In the genomic region with DNA sequence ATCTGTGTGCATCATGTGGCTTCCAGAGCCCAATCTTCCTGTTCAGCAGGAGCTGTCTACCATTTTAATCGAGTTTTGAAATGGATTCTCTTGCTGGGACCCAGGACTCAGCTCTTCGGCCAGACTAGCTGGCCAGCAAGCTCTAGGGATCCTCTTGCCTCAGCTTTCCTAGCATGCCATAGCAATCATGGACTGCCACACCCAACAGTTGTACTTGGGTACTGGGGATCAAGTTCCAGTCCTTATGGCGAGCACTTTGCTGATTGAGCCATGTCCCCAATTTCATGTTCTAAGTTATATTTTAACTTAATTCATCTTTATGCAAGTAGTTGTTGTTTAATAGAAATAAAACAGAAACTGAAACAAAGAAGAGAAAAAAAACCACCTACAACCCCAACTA, we compare ENCODE assay signal across 18 mouse cellular contexts.
A peak's percentile ranks its signal among the peaks of the same experiment; 100 is the strongest.
DNase-seq lines count a peak whose midpoint lies in the region; TF ChIP-seq lines count a peak whose summit lies in the region.
"Had no signal": no experiment of that assay in that cellular context is flagged by ENCODE, and none has a peak within 500 bp of the region (broad histone marks: within the 10 kb centered on the region; RNA-seq: fewer than 3 reads in every experiment).

No protein-coding gene starts in this region.

- peaks cover 2% of the 10 kb centered on the region; the same call in 1 of the 2 replicates for H3K4me1 ChIP-seq in liver, adult 2 months (ENCODE audit: control insufficient read depth, insufficient read depth, low read length)
- H3K4me1 ChIP-seq: embryonic facial prominence, embryonic 12.5 days; forebrain, embryonic 13.5 days; forebrain, embryonic 15.5 days had no signal

- peak; percentile 27 for DNase-seq in liver, adult 2 months (ENCODE audit: extremely low read depth, low read depth, low spot score)
- DNase-seq in liver: no peak
- no peak for DNase-seq in testis, postnatal 14 days (ENCODE audit: low spot score)
- no peak for DNase-seq in left cerebral cortex, adult 9 months (ENCODE audit: low spot score in 2 of 2)
- DNase-seq: adrenal gland, adult 2 months; adrenal gland, postnatal 10 days; adrenal gland, postnatal 25 days; cerebellum, adult 11 months; cerebellum, adult 18-20 months; cerebellum, adult 8-10 months; cerebellum, postnatal 10 days; cerebellum, postnatal 25 days; forebrain, postnatal 0 days had no signal

- TF ChIP-seq POLR2A in liver, adult 2 months (IDR thresholded peaks at IDR 0.05; ENCODE audit: extremely low read depth, insufficient read depth, low read length): no peak
- TF ChIP-seq POLR2A in myocyte (IDR thresholded peaks at IDR 0.05; ENCODE audit: insufficient read length, low read depth): no peak

- no peak overlapping the region for H3ac ChIP-seq in myocyte (ENCODE audit: control insufficient read depth, insufficient read length)

- H3K36me3 ChIP-seq in liver, adult 2 months (ENCODE audit: control insufficient read depth, insufficient read depth, low read length): no peaks in the 10 kb centered on the region
- H3K36me3 ChIP-seq in myocyte (ENCODE audit: control insufficient read depth, insufficient read depth): no peaks in the 10 kb centered on the region
- H3K36me3 ChIP-seq: embryonic facial prominence, embryonic 10.5 days; embryonic facial prominence, embryonic 12.5 days; forebrain, embryonic 15.5 days had no signal

- no peaks in the 10 kb centered on the region for H3K27me3 ChIP-seq in liver, adult 2 months (ENCODE audit: control insufficient read depth, insufficient read depth, low read length)
- no peaks in the 10 kb centered on the region for H3K27me3 ChIP-seq in myocyte (ENCODE audit: control insufficient read depth, insufficient read depth, insufficient read length)
- H3K27me3 ChIP-seq: embryonic facial prominence, embryonic 12.5 days; forebrain, embryonic 13.5 days; forebrain, embryonic 15.5 days had no signal

- H3K27ac ChIP-seq in liver, adult 2 months (replicated peaks; ENCODE audit: insufficient read depth, low read depth, low read length): no peak overlapping the region
- H3K27ac ChIP-seq: embryonic facial prominence, embryonic 10.5 days; embryonic facial prominence, embryonic 12.5 days; forebrain, embryonic 13.5 days; forebrain, embryonic 15.5 days had no signal

- no peak overlapping the region for H3K9ac ChIP-seq in liver, adult 2 months (ENCODE audit: low read depth, low read length)
- H3K9ac ChIP-seq: embryonic facial prominence, embryonic 12.5 days; forebrain, embryonic 13.5 days; forebrain, embryonic 15.5 days; forebrain, postnatal 0 days had no signal

- peak overlapping the region; percentile 9 for H3K4me2 ChIP-seq in myocyte (ENCODE audit: low read depth)
- H3K4me2 ChIP-seq: embryonic facial prominence, embryonic 12.5 days; forebrain, embryonic 13.5 days; forebrain, embryonic 15.5 days had no signal

- H3K4me3 ChIP-seq in liver, adult 2 months (ENCODE audit: insufficient read depth, low read depth, low read length): no peak overlapping the region
- H3K4me3 ChIP-seq in myocyte: no peak overlapping the region
- H3K4me3 ChIP-seq: embryonic facial prominence, embryonic 10.5 days; embryonic facial prominence, embryonic 12.5 days; forebrain, embryonic 13.5 days; forebrain, embryonic 15.5 days had no signal

- H3K79me2 ChIP-seq in liver, adult 2 months (ENCODE audit: control insufficient read depth, insufficient read depth, low read length): no peaks in the 10 kb centered on the region
- H3K79me2 ChIP-seq in myocyte (ENCODE audit: control insufficient read depth, insufficient read depth): no peaks in the 10 kb centered on the region

- WGBS in liver, adult 2 months: 65% methylated on average over 3 of the region's 3 CpGs

- no peak for TF ChIP-seq CTCF in liver, adult 2 months (IDR thresholded peaks at IDR 0.05; ENCODE audit: low read depth, low read length)

TF ChIP-seq in myocyte, 11 proteins besides CTCF, POLR2A, EP300 and RAD21:
- TF ChIP-seq MAX (IDR thresholded peaks at IDR 0.05; ENCODE audit: low read depth) (no peak), CEBPB (IDR thresholded peaks at IDR 0.05; ENCODE audit: insufficient read depth, poor library complexity, severe bottlenecking) (no peak), TCF12 (IDR thresholded peaks at IDR 0.05; ENCODE audit: insufficient read depth, poor library complexity, severe bottlenecking) (no peak), USF1 (IDR thresholded peaks at IDR 0.05; ENCODE audit: low read depth) (no peak), TCF3 (IDR thresholded peaks at IDR 0.05; ENCODE audit: insufficient read length, low read depth) (no peak), E2F4 (IDR thresholded peaks at IDR 0.05; ENCODE audit: insufficient read depth) (no peak), SRF (IDR thresholded peaks at IDR 0.05; ENCODE audit: control insufficient read depth, insufficient read length, low read depth) (no peak), POLR2AphosphoS2 (IDR thresholded peaks at IDR 0.05; ENCODE audit: insufficient read length, low read depth) (no peak), MYOD1 (IDR thresholded peaks at IDR 0.05; ENCODE audit: control insufficient read depth in 1 of 3, insufficient read length in 2 of 3, low read depth in 2 of 3) (no peak), MYOG (IDR thresholded peaks at IDR 0.05; ENCODE audit: control insufficient read depth in 1 of 3, insufficient read depth in 1 of 3, insufficient read length in 2 of 3, low read depth in 2 of 3) (no peak), REST (IDR thresholded peaks at IDR 0.05; ENCODE audit: insufficient read depth, insufficient read length) (no peak)
